Mouse (Mus musculus) G1E (cell line): ENCODE measurements around the gene Gpr18.

Experiments used
- CTCF ChIP-seq: IDR thresholded peaks from 2 replicates; pipeline ENCODE4 v1.5.1; 2012; ENCODE audit warnings: low read depth, low read length, inconsistent platforms, mixed read lengths
- GATA1 ChIP-seq: IDR thresholded peaks from 2 replicates; pipeline ENCODE4 v1.6.1; 2012; ENCODE audit warnings: borderline replicate concordance, low read length, inconsistent platforms, mixed read lengths
- GATA2 ChIP-seq: IDR thresholded peaks from 2 replicates; pipeline ENCODE4 v1.6.1; 2012; ENCODE audit warnings: low read depth, low read length, inconsistent platforms, borderline replicate concordance
- POLR2AphosphoS5 ChIP-seq: IDR thresholded peaks from 2 replicates; pipeline ENCODE4 v1.6.1; 2012; ENCODE audit warnings: low read depth, low read length, inconsistent platforms; ENCODE audit not compliant: insufficient replicate concordance

GRCm38 (mm10) chr14:121915143-121915542 is 438 bp downstream of the Gpr18 start:
- no peak for TF ChIP-seq CTCF
- TF ChIP-seq POLR2AphosphoS5 = no peak
- TF ChIP-seq GATA2 = no peak
- no peak for TF ChIP-seq GATA1
